Mouse (Mus musculus) E14TG2a.4 (cell line): Measurements from ENCODE around the gene Ccnc.

ENCODE experiments used
- CTCF ChIP-seq: conservative IDR thresholded peaks from 2 replicates; pipeline ENCODE4 v1.5.1; 2014; ENCODE audit warnings: low read length
- NANOG ChIP-seq: IDR thresholded peaks from 2 replicates; pipeline ENCODE4 v1.6.1; 2014; ENCODE audit warnings: borderline replicate concordance, low read length, mixed read lengths

- TF ChIP-seq CTCF (no peak), NANOG (peak; percentile 97)
These were observed 4.7 kb upstream of the Ccnc start for GRCm38 (mm10) chr4:21722752-21723334.
